Mouse (Mus musculus): ENCODE data around the gene Gnao1.

Gnao1 gene

GRCm38 (mm10) chr8:94010101-94010705, 200.4 kb downstream of the Gnao1 start:
- no peak for DNase-seq

GRCm38 (mm10) chr8:94011076-94012012, 201.6 kb downstream of the Gnao1 start:
- no peak for DNase-seq

- DNase-seq, result peak; percentile 74
Observed at GRCm38 (mm10) chr8:94012013-94012951, 202.5 kb downstream of the Gnao1 start, which contains the start of gene Amfr. Gene Amfr, minus strand, starts transcription at chr8:94012842.

- no peak for DNase-seq
Observed at GRCm38 (mm10) chr8:94013026-94013612, 203.4 kb downstream of the Gnao1 start.

Measured in cerebellum, adult 9-11 months (tissue).